Comparison of ENCODE assay signal across 16 mouse cellular contexts in genomic region chr1:168344262-168344661, GRCm38 (mm10).
A peak's percentile ranks its signal among the peaks of the same experiment; 100 is the strongest.
DNase-seq lines count a peak whose midpoint lies in the region; ATAC-seq lines count a peak whose summit lies in the region.
"Had no signal": no experiment of that assay in that cellular context is flagged by ENCODE, and none has a peak within 500 bp of the region (broad histone marks: within the 10 kb centered on the region; RNA-seq: fewer than 3 reads in every experiment).

No protein-coding gene starts in this region.

- 83% methylated on average over 5 of the region's 5 CpGs for WGBS in hindbrain, embryonic 14.5 days
- 77% methylated on average over 5 of the region's 5 CpGs for WGBS in hindbrain, embryonic 16.5 days
- WGBS in midbrain, embryonic 13.5 days, result 78% methylated on average over 5 of the region's 5 CpGs
- 92% methylated on average over 5 of the region's 5 CpGs for WGBS in midbrain, embryonic 10.5 days
- WGBS in embryonic facial prominence, embryonic 14.5 days, result 51% methylated on average over 5 of the region's 5 CpGs
- 66% methylated on average over 5 of the region's 5 CpGs for WGBS in midbrain, embryonic 15.5 days

- no peak overlapping the region for H3K4me2 ChIP-seq in hindbrain, embryonic 14.5 days (replicated peaks)
- H3K4me2 ChIP-seq in hindbrain, embryonic 16.5 days (ENCODE audit: low read length), result no peak overlapping the region
- no peak overlapping the region for H3K4me2 ChIP-seq in midbrain, embryonic 13.5 days (replicated peaks)
- no peak overlapping the region for H3K4me2 ChIP-seq in embryonic facial prominence, embryonic 14.5 days (ENCODE audit: low read depth, low read length)
- H3K4me2 ChIP-seq in midbrain, embryonic 15.5 days, result no peak overlapping the region
- H3K4me2 ChIP-seq: forebrain, embryonic 12.5 days; liver, embryonic 12.5 days had no signal

- peaks cover 56% of the 10 kb centered on the region for H3K4me1 ChIP-seq in hindbrain, embryonic 14.5 days (replicated peaks; ENCODE audit: control insufficient read depth, insufficient read depth, low read length)
- peaks cover 27% of the 10 kb centered on the region for H3K4me1 ChIP-seq in hindbrain, embryonic 16.5 days (ENCODE audit: control insufficient read depth, insufficient read depth, low read depth, low read length)
- H3K4me1 ChIP-seq in midbrain, embryonic 13.5 days (replicated peaks), result peaks cover 88% of the 10 kb centered on the region
- H3K4me1 ChIP-seq in midbrain, embryonic 10.5 days, result peaks cover 83% of the 10 kb centered on the region
- H3K4me1 ChIP-seq in embryonic facial prominence, embryonic 14.5 days (ENCODE audit: control insufficient read depth, insufficient read depth, low read length), result peaks cover 32% of the 10 kb centered on the region
- peaks cover 72% of the 10 kb centered on the region for H3K4me1 ChIP-seq in midbrain, embryonic 15.5 days

- DNase-seq in hindbrain, embryonic 14.5 days (ENCODE audit: low spot score), result no peak
- DNase-seq in midbrain, embryonic 10.5 days (ENCODE audit: low spot score), result no peak
- DNase-seq in embryonic facial prominence, embryonic 14.5 days (ENCODE audit: low spot score), result no peak
- DNase-seq in kidney, adult 11 months, result no peak
- DNase-seq: cerebellum, adult 11 months; cerebellum, postnatal 25 days; retina, postnatal 1 day; thymus, postnatal 25 days had no signal

- no peak for ATAC-seq in hindbrain, embryonic 14.5 days (ENCODE audit: low FRiP score)
- ATAC-seq in hindbrain, embryonic 16.5 days, result no peak
- no peak for ATAC-seq in midbrain, embryonic 13.5 days
- ATAC-seq in embryonic facial prominence, embryonic 14.5 days (ENCODE audit: low read depth), result no peak
- ATAC-seq in midbrain, embryonic 15.5 days (replicated peaks), result no peak
- ATAC-seq: intestine, embryonic 16.5 days; liver, embryonic 12.5 days; lung, postnatal 0 days had no signal

- no peaks in the 10 kb centered on the region for H3K27me3 ChIP-seq in hindbrain, embryonic 14.5 days (ENCODE audit: control insufficient read depth, insufficient read depth, low read length)
- H3K27me3 ChIP-seq in hindbrain, embryonic 16.5 days (replicated peaks; ENCODE audit: control insufficient read depth, insufficient read depth, low read length), result no peaks in the 10 kb centered on the region
- no peaks in the 10 kb centered on the region for H3K27me3 ChIP-seq in midbrain, embryonic 13.5 days
- H3K27me3 ChIP-seq in midbrain, embryonic 10.5 days (ENCODE audit: low read depth, poor library complexity, severe bottlenecking), result no peaks in the 10 kb centered on the region
- no peaks in the 10 kb centered on the region for H3K27me3 ChIP-seq in embryonic facial prominence, embryonic 14.5 days (replicated peaks; ENCODE audit: control insufficient read depth, insufficient read depth, low read length)
- no peaks in the 10 kb centered on the region for H3K27me3 ChIP-seq in midbrain, embryonic 15.5 days (replicated peaks)
- H3K27me3 ChIP-seq: forebrain, embryonic 12.5 days; liver, embryonic 12.5 days had no signal

- no peaks in the 10 kb centered on the region for H3K9me3 ChIP-seq in hindbrain, embryonic 14.5 days (ENCODE audit: control insufficient read depth, low read length)
- no peaks in the 10 kb centered on the region for H3K9me3 ChIP-seq in hindbrain, embryonic 16.5 days (ENCODE audit: control insufficient read depth, low read length)
- no peaks in the 10 kb centered on the region for H3K9me3 ChIP-seq in midbrain, embryonic 13.5 days
- no peaks in the 10 kb centered on the region for H3K9me3 ChIP-seq in midbrain, embryonic 10.5 days (replicated peaks)
- no peaks in the 10 kb centered on the region for H3K9me3 ChIP-seq in embryonic facial prominence, embryonic 14.5 days (ENCODE audit: control insufficient read depth, low read length)
- no peaks in the 10 kb centered on the region for H3K9me3 ChIP-seq in midbrain, embryonic 15.5 days
- H3K9me3 ChIP-seq: forebrain, embryonic 12.5 days; liver, embryonic 12.5 days had no signal

- H3K27ac ChIP-seq in hindbrain, embryonic 14.5 days, result 0 out of 2 replicates have a peak overlapping the region, but pooled peaks have one; percentile 20
- no peak overlapping the region for H3K27ac ChIP-seq in hindbrain, embryonic 16.5 days (ENCODE audit: low read depth, low read length)
- H3K27ac ChIP-seq in midbrain, embryonic 13.5 days, result peak overlapping the region; percentile 27; the same call in 1 of the 2 replicates
- H3K27ac ChIP-seq in midbrain, embryonic 10.5 days (replicated peaks), result no peak overlapping the region
- 0 out of 2 replicates have a peak overlapping the region, but pooled peaks have one; percentile 8 for H3K27ac ChIP-seq in embryonic facial prominence, embryonic 14.5 days (replicated peaks; ENCODE audit: low read depth, low read length)
- H3K27ac ChIP-seq in midbrain, embryonic 15.5 days, result peak overlapping the region; percentile 84
- H3K27ac ChIP-seq: liver, embryonic 12.5 days had no signal

- no peaks in the 10 kb centered on the region for H3K36me3 ChIP-seq in hindbrain, embryonic 14.5 days (replicated peaks; ENCODE audit: control insufficient read depth, insufficient read depth)
- H3K36me3 ChIP-seq in hindbrain, embryonic 16.5 days (ENCODE audit: control insufficient read depth, insufficient read depth, low read length), result no peaks in the 10 kb centered on the region
- no peaks in the 10 kb centered on the region for H3K36me3 ChIP-seq in midbrain, embryonic 13.5 days
- H3K36me3 ChIP-seq in midbrain, embryonic 10.5 days, result 0 out of 2 replicates have a peak, but pooled peaks cover 1% of the 10 kb centered on the region
- no peaks in the 10 kb centered on the region for H3K36me3 ChIP-seq in embryonic facial prominence, embryonic 14.5 days (ENCODE audit: control insufficient read depth, insufficient read depth, low read length)
- H3K36me3 ChIP-seq in midbrain, embryonic 15.5 days (replicated peaks), result no peaks in the 10 kb centered on the region
- H3K36me3 ChIP-seq: forebrain, embryonic 12.5 days; liver, embryonic 12.5 days had no signal

- no peak overlapping the region for H3K9ac ChIP-seq in hindbrain, embryonic 14.5 days
- H3K9ac ChIP-seq in hindbrain, embryonic 16.5 days (ENCODE audit: low read depth, low read length), result no peak overlapping the region
- no peak overlapping the region for H3K9ac ChIP-seq in midbrain, embryonic 13.5 days (replicated peaks)
- H3K9ac ChIP-seq in embryonic facial prominence, embryonic 14.5 days (ENCODE audit: low read depth, low read length), result no peak overlapping the region
- no peak overlapping the region for H3K9ac ChIP-seq in midbrain, embryonic 15.5 days
- H3K9ac ChIP-seq: forebrain, embryonic 12.5 days; liver, embryonic 12.5 days had no signal

- H3K4me3 ChIP-seq in hindbrain, embryonic 14.5 days (replicated peaks; ENCODE audit: low read length), result no peak overlapping the region
- H3K4me3 ChIP-seq in hindbrain, embryonic 16.5 days (ENCODE audit: low read length), result no peak overlapping the region
- no peak overlapping the region for H3K4me3 ChIP-seq in midbrain, embryonic 13.5 days (replicated peaks)
- H3K4me3 ChIP-seq in midbrain, embryonic 10.5 days, result no peak overlapping the region
- no peak overlapping the region for H3K4me3 ChIP-seq in embryonic facial prominence, embryonic 14.5 days (ENCODE audit: low read depth, low read length)
- no peak overlapping the region for H3K4me3 ChIP-seq in midbrain, embryonic 15.5 days
- H3K4me3 ChIP-seq: forebrain, embryonic 12.5 days; liver, embryonic 12.5 days; myocyte had no signal

Comparison
In these comparisons a context has a peak if more than half of its experiments do, and no peak if none do; other contexts are left out.
1. H3K27ac ChIP-seq: peak in hindbrain, embryonic 14.5 days (single experiment), midbrain, embryonic 13.5 days (single experiment), embryonic facial prominence, embryonic 14.5 days (single experiment) and midbrain, embryonic 15.5 days (single experiment); none in hindbrain, embryonic 16.5 days (single experiment) and midbrain, embryonic 10.5 days (single experiment).